Mouse (Mus musculus) heart, embryonic 15.5 days (tissue): ENCODE measurements around the gene Gfpt1. TPM values are rescaled to one million over a fixed set of nuclear protein-coding genes. Genes with fewer than 3 reads are reported as not detected.

Experiments used
- polyA plus RNA-seq: library from polyadenylated mRNA; unstranded; fragments of >200 nt; fragmentation: Nextera tagmentation; extraction: Ambion mirVana; gene quantifications from 2 replicates; pipeline ENCODE4 v1.2.1, GENCODE M21; 2015

Gfpt1 gene
- polyA plus RNA-seq, 1 experiment from 2014 or later: 8.6 TPM

Other genes starting within 250 kb of the Gfpt1 start
- gene Anxa4, start 249.3 kb upstream of the Gfpt1 start, polyA plus RNA-seq: 26.3 and 32.3 TPM in 2 replicates
- 16.6 and 21.8 TPM in 2 replicates for gene Aak1, start 193.3 kb upstream of the Gfpt1 start, polyA plus RNA-seq
- 90.5 and 97.4 TPM in 2 replicates for gene Nfu1, start 33.6 kb upstream of the Gfpt1 start, polyA plus RNA-seq
- gene D6Ertd527e, start 61.9 kb downstream of the Gfpt1 start, polyA plus RNA-seq: 0.09 and 0.13 TPM in 2 replicates